Mouse (Mus musculus) thymus, adult 2 months (tissue): ENCODE results near the gene Gpc4. TPM values are rescaled to one million over a fixed set of nuclear protein-coding genes. Genes with fewer than 3 reads are reported as not detected.

Experiments
- DNase-seq: peaks from one replicate; pipeline ENCODE4 v3.0.0; 2021
- H3K27ac ChIP-seq: fragments of 200-500 bp; 2 replicates; pipeline ENCODE4 v1.5.1; 2012; ENCODE audit warnings: low read length, control low read depth; ENCODE audit not compliant: control insufficient read depth, insufficient read depth
- H3K27me3 ChIP-seq: fragments of 200-500 bp; 2 replicates; pipeline ENCODE4 v1.6.1; 2012; ENCODE audit warnings: mild to moderate bottlenecking, low read length, moderate library complexity, mixed read lengths; ENCODE audit not compliant: control insufficient read depth, insufficient read depth
- H3K36me3 ChIP-seq: fragments of 200-500 bp; 2 replicates; pipeline ENCODE4 v1.6.1; 2012; ENCODE audit warnings: mild to moderate bottlenecking, low read length, moderate library complexity; ENCODE audit not compliant: control insufficient read depth, insufficient read depth
- H3K4me1 ChIP-seq: fragments of 200-500 bp; replicated peaks from 2 replicates; pipeline ENCODE4 v1.6.1; 2012; ENCODE audit warnings: low read length; ENCODE audit not compliant: control insufficient read depth, insufficient read depth
- H3K4me3 ChIP-seq: fragments of 200-500 bp; 2 replicates; pipeline ENCODE4 v1.5.1; 2012; ENCODE audit warnings: mild to moderate bottlenecking, low read length, control low read depth, moderate library complexity; ENCODE audit not compliant: control insufficient read depth, insufficient read depth
- CTCF ChIP-seq: fragments of 200-500 bp; IDR thresholded peaks from 2 replicates; pipeline ENCODE4 v1.5.1; 2012; ENCODE audit warnings: mild to moderate bottlenecking, control low read depth, low read length, moderate library complexity, borderline replicate concordance; ENCODE audit not compliant: control insufficient read depth, poor library complexity, insufficient read depth; ENCODE audit errors: extremely low read depth
- POLR2A ChIP-seq: fragments of 200-500 bp; IDR thresholded peaks from 2 replicates; pipeline ENCODE4 v1.6.1; 2012; ENCODE audit warnings: mild to moderate bottlenecking, low read length, control low read depth, moderate library complexity; ENCODE audit not compliant: control insufficient read depth, poor library complexity, insufficient read depth; ENCODE audit errors: extremely low read depth
- WGBS: fragments of 180-500 bp; shearing (Covaris S2); methylation state at CpG from one replicate; pipeline ENCODE4 v1.1.7; 2018; 5-methylcytosine and 5-hydroxymethylcytosine counted together
- polyA plus RNA-seq: library from polyadenylated mRNA; depleted of rRNA; stranded (reverse); fragments of >200 nt; gene quantifications from 2 replicates; pipeline ENCODE4 v1.2.3, GENCODE M21; 2012

Gpc4 gene
- polyA plus RNA-seq, 1 experiment, result 5.0 TPM

DNA sequence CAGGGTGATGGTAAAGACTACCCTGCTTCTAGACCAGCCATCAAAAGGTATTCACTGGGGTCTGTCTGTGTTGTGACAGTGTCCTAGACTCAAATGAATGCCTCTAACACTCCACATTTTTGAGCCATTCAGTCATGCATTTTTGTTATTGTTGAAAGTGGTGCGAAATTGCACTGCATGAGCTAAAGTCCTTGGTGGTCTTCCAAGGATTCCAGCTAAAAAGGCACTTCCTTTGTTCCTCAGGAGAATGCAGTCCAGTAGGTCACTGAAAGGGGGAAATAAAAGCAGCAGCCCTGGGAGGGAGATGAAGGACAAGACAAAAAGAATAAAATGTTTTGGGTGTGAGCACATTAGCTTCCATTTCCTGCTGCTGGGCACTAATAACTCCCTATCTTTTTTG lies 2.8 kb downstream of the Gpc4 start:
- no peak for TF ChIP-seq POLR2A
- no peak for TF ChIP-seq CTCF
- WGBS, result 70% methylated on average over 1 of the region's 1 CpGs

DNA sequence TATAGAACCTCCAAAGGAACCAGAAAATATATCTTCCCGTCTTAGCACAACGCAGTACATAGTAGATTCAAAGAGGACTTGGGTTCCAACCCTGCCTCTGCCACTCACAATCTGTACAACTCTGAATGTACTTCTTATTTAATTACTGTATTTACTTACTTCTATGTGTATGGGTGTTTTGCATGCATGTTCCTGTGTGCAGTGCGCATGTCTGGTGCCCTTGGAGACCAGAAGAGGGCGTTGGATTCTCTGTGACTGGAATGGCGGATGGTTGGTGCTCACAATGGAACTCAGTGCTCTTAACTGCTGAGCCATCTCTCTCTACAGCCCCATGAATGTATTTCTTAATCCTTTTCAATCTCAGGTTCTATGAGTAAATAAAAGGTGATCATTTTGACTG lies 5.4 kb downstream of the Gpc4 start:
- TF ChIP-seq POLR2A (no peak), CTCF (no peak)
- Histone ChIP-seq H3K27ac (no peak overlapping the region), H3K36me3 (no peaks in the 10 kb centered on the region), H3K4me3 (no peak overlapping the region), H3K4me1 (no peaks in the 10 kb centered on the region), H3K27me3 (no peaks in the 10 kb centered on the region)
- DNase-seq, result no peak
- WGBS, result 89% methylated on average over 5 of the region's 5 CpGs

More for the DNA sequence above, 2.8 kb downstream of the Gpc4 start:
- Histone ChIP-seq H3K4me1 (no peaks in the 10 kb centered on the region), H3K27me3 (no peaks in the 10 kb centered on the region), H3K27ac (no peak overlapping the region), H3K36me3 (no peaks in the 10 kb centered on the region), H3K4me3 (no peak overlapping the region)
- DNase-seq, result no peak

DNA sequence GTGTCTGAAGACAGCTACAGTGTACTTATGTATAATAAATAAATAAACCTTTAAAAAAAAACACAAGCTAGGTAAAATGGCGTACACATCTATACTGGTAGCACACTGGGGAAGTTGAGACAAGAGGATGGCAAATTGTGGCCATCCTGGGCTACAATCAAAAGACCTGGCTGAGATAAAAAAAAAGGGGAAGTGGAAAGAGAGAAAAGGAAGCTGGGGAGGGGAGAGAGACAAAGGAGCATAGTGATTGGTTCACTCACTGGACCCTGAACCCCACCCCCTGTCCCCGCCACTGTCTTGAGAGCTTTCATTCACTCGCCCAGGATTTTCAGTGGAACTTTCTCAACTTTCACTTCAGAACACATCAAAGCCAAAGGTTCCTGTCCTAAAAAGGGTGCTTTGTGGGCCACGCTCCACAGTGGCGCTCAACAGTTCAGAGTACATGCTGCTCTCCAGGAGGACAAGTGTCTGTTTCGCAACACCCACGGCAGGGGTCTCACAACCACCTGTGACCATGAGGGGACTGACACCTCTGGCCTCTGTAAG lies 9.6 kb downstream of the Gpc4 start:
- H3K27ac ChIP-seq, result no peak overlapping the region
- 95% methylated on average over 7 of the region's 7 CpGs for WGBS

DNA sequence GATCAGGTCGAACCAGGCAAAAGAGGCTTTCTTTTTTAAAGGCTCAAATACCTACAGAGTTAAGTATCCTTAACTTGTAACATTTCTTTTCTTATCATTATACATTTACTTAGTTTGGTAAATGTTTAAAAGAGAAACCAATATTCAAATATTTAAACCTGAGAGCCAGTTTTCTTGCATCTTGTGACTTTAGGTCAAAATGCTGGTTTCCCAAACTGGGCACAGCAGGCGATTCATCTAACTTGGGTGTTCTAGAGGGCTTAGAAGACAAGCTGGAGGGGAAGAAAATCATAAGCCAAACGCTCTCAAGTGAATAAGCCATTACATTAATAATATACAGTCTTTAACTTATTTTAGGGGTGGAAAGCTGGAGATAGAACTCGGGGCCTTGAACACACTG lies 10.2 kb downstream of the Gpc4 start:
- TF ChIP-seq POLR2A, result no peak
- TF ChIP-seq CTCF, result no peak
- Histone ChIP-seq H3K27ac (no peak overlapping the region), H3K27me3 (no peaks in the 10 kb centered on the region), H3K36me3 (no peaks in the 10 kb centered on the region), H3K4me1 (no peaks in the 10 kb centered on the region), H3K4me3 (no peak overlapping the region)
- no peak for DNase-seq
- WGBS, result 98% methylated on average over 4 of the region's 4 CpGs

More for the DNA sequence above, 9.6 kb downstream of the Gpc4 start:
- TF ChIP-seq CTCF (no peak), POLR2A (no peak)
- DNase-seq, result no peak
- Histone ChIP-seq H3K27me3 (no peaks in the 10 kb centered on the region), H3K4me3 (no peak overlapping the region), H3K4me1 (no peaks in the 10 kb centered on the region), H3K36me3 (no peaks in the 10 kb centered on the region)

DNA sequence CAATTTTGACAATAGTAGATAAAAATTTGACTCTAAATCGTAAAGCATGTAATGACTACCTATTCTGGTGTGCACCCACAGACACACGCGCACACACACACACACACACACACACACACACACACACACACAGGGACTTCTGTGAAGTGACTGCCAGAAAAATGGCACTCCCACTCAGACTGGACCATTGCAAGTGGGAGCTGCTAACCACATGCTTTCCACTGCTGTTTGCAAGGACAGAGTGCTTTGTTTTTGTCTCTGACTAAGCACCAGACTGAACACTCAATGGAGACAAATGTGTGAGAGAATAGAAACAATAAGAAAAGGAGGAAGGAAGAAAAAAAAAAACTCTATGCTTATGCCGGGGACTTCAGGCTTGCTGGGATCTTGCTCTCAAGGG lies 11.6 kb downstream of the Gpc4 start:
- TF ChIP-seq CTCF, result no peak
- no peaks in the 10 kb centered on the region for H3K36me3 ChIP-seq
- H3K4me1 ChIP-seq, result no peaks in the 10 kb centered on the region
- H3K27ac ChIP-seq, result no peak overlapping the region
- 64% methylated on average over 4 of the region's 4 CpGs for WGBS
- no peak overlapping the region for H3K4me3 ChIP-seq
- no peak for DNase-seq
- H3K27me3 ChIP-seq, result no peaks in the 10 kb centered on the region

DNA sequence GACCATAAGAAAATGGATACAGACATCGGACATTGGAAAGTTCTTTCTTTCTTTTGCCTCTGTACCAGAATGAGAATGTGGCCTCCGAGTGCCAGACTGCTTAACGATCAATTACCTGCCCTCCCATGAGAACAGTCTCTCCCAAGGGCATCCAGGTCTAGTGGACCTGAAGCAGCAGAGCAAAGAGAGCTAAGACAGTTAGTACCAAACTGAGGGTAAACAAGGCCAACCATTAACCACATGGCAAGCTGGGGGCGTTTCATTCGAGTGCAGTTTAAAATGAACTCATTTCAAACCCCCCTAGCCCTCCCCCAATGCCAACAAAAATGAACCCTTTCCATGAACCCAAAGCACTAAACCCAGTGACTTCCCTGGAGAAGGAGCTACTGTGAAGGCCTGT lies 12.1 kb downstream of the Gpc4 start:
- WGBS, result 98% methylated on average over 5 of the region's 5 CpGs
- H3K27ac ChIP-seq, result no peak overlapping the region
- H3K4me1 ChIP-seq, result no peaks in the 10 kb centered on the region
- H3K36me3 ChIP-seq, result no peaks in the 10 kb centered on the region
- H3K4me3 ChIP-seq, result no peak overlapping the region
- no peak for TF ChIP-seq POLR2A
- no peak for TF ChIP-seq CTCF
- no peaks in the 10 kb centered on the region for H3K27me3 ChIP-seq
- DNase-seq, result no peak

DNA sequence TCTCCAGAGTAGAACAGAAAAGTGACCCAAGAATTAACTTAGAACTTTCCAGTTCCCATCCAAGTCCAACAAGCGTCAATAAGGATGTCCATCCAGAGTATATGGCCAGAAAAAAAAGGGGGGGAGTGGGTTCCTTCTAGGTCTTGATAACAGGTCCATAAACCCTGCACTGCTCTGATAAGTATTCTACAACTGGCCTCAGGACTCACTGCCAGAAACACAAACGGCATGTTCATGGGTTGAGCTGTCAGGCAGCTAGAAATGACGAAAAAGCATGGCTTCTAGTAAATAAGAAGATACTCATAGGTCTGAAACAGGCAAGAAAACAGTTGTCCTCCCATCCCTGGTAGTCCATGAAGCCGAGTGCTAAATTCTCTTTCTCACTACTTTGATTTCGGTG lies 13.5 kb downstream of the Gpc4 start:
- Histone ChIP-seq H3K27me3 (no peaks in the 10 kb centered on the region), H3K36me3 (no peaks in the 10 kb centered on the region), H3K4me3 (no peak overlapping the region), H3K27ac (no peak overlapping the region), H3K4me1 (no peaks in the 10 kb centered on the region)
- no peak for TF ChIP-seq CTCF
- TF ChIP-seq POLR2A, result no peak
- no peak for DNase-seq
- WGBS, result 94% methylated on average over 5 of the region's 5 CpGs
